Mouse (Mus musculus): ENCODE data around the gene Irs1.

Irs1 gene

DNA sequence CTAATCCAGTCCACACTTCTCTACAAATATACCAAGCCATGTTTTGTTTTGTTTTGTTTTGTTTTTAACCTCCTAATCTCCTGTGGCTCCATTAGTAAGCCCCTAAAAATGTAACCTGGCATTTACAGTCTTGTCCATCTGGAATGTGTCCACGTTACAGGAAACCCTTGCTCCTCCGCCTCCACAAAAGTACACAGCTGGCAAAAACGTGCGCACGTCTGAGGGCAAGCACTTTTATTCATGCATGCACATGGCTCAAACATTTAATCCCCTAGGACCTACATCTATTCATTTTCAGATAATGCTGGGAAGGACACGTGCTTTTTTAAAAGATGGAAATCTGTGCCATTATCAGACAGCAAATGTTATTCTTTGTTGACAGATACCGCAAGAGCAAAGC is 32.9 kb downstream of the Irs1 start:
- no peak for DNase-seq (ENCODE audit: low read depth in 1 of 2, low spot score in 2 of 2)

DNA sequence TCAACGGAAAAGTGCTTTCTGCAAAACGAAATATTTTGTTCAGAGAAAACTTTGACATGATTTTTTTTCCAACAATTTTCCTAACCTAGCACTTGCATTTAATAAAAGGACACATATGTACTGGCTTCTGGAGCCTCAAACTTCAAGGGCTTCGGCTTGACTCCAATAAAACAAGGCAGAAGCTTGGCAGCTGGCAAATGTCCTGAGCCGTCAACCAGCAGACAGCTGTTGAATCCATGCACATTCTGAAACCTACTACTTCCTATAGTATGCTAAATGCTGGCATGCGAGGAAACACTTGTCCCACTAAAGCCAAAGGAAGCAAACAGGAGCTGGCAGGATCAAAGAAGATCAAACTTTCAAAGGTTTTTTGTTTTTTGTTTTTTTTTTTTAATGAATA is 33.8 kb downstream of the Irs1 start:
- DNase-seq (ENCODE audit: low read depth in 1 of 2, low spot score in 2 of 2) = no peak

DNA sequence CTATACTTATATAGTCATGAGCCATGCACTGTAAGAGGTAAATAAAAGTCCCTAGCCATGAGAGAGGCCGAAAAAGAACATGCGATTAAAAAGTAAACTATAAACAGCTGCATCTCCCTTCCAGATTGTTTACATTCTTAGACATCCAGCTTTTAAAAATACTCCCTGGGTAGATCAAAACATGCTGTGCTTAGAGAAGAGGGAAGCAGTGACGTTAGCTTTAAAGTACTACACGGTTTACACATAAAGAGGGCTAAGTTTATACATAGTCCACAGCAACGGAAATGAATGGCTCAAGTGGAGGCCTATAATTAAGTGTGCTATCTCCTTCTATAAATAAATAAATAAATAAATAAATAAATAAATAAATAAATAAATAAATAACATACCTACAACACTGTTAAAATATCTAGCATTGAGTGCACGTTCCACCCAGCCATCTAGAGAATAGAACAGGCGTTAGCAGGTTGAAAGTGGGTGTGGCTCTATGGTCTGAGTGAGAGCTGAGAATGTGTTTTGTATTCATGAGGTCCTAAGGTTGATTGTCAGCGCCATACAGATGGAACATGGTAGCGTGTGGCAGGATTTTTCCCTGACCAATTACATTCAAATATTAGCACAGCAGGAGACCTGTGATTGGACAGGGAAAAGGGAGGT is 37.3 kb downstream of the Irs1 start:
- no peak for DNase-seq (ENCODE audit: low read depth in 1 of 2, low spot score in 2 of 2)

DNA sequence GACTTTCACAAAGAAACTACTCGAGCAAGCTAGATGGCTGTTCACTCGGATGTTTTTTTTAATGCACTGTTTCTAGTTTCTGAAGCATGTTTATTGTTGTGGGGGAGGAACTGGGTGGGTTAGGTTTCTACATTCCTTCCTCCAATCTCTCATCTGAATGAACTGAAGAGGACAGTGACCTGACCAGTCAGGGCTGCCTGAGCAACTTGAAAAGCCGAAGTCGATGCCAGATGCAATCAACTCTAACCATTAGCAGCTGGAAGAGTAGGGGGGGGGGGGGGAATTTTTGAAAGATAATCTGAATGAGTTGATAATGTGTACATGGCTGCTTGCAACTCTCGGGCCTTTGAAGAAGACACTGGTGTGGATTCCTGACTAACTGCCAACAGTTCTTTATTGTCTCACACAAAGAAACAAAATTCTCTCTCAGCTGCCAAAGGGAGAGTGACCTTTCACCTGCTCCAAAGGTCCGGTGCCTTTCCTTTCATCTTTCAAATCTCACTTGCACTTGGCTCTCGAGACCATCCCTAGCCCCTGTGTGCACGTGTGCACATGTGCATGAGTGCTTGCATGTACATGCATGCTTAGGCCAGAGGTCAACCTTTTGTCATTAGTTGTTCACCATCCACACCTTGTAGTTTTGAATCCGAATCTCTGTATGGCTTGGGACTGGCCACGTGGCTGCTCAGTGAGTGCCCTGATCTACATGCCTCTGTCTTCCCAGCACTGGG is 43.8 kb downstream of the Irs1 start:
- DNase-seq (ENCODE audit: low read depth in 1 of 2, low spot score in 2 of 2) = no peak

DNA sequence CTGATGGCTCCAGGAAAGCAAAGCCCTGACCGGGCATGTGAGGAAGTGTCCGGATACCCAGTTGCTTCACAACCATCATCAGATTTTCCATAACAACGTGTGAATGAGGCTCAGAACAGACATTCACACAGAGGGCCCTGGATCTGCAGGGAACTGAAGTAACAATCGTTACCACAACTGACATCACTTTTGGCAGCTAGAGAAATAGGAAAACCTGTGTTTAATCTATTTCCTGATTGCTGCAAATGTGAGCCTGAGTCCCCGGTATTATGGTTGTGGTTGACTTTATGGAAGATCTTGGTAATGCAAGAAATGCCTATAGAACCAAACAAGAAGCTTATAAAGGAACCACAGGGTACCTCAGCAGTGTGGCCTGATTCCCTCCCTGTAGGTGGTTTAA is 46.2 kb downstream of the Irs1 start:
- DNase-seq (ENCODE audit: low read depth in 1 of 2, low spot score in 2 of 2) = no peak

DNA sequence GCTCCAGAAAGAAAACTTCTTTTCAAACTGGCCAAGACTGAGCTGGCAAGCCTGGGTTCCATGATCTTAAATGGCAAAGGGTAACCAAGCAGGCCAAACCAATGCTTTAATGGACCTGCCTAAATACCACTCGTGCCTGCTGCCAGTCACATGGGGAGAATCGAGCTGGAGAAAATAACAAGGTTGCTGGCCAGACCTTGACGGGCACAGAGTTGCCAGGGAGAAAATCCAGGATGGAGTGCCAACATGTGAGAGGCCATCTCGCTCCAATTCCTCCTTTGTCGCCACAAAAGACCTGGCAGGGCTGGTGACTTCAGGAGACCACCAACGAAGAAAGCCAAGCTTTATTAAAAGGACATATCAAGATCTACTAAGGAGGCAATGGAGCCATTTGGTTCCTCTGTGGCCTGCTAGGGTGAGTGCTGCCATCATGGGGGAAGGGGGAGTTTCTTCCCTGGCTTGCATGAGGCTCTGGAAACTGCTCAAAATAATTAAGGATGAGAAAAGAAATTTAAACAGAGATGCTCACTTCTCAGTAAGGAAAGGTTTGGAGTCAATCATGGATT is 47.9 kb downstream of the Irs1 start:
- DNase-seq (ENCODE audit: low read depth in 1 of 2, low spot score in 2 of 2) = no peak

DNA sequence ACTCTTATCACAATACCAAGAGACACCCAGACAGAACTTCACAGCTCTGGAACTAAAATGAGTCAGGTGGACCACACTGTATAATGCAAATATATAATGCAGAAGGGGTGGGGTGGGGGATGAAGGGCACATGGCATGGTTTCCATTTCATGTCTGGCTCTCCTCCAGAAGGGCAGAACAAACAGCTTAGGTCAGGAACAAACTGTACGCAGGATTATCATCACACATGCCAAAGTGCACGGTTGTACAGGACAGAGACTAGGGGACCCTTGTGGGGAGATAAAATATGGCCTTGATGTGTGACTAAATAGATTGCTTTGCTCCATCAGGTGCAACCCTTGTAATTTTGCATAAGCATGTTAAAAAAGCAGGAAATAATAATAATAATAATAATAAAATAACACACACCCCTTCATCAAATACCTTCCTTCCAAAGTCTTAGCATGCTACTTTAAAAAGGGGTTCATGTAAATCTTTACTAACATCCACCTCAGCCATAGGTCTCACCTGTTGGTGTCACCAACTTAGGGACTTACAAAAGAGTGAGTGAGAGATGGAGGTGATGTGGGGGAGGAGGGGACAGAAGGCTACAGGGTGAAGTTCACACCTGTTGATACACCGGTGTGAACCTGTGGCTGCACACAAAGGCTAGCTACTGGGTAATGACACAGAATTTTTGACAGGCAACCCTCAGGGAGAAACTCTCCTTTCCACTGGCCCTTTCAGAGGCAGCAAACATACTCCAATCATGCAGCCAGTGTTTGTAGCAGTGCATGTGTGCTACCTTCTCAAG is 51.6 kb downstream of the Irs1 start:
- DNase-seq (ENCODE audit: low read depth in 1 of 2, low spot score in 2 of 2) = no peak

DNA sequence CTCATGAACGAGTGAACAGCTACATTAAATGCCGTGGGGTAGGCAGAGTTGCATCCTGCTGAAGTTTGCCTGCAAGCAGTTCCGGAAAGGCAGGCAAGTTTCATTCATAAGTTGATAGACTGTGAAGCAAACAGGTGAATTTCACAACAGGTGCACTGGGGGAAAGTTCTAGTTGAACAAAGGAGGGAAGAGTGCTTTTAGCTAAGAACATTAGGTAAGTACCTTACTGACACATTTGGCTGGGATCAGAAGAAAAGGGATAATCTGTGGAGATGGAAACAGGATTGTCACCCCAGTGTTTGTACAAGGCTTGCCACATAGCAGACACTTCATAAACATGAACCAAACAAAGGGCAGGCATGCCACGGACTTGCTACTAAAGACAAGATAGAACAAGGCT is 53.0 kb downstream of the Irs1 start:
- DNase-seq (ENCODE audit: low read depth in 1 of 2, low spot score in 2 of 2) = no peak

DNA sequence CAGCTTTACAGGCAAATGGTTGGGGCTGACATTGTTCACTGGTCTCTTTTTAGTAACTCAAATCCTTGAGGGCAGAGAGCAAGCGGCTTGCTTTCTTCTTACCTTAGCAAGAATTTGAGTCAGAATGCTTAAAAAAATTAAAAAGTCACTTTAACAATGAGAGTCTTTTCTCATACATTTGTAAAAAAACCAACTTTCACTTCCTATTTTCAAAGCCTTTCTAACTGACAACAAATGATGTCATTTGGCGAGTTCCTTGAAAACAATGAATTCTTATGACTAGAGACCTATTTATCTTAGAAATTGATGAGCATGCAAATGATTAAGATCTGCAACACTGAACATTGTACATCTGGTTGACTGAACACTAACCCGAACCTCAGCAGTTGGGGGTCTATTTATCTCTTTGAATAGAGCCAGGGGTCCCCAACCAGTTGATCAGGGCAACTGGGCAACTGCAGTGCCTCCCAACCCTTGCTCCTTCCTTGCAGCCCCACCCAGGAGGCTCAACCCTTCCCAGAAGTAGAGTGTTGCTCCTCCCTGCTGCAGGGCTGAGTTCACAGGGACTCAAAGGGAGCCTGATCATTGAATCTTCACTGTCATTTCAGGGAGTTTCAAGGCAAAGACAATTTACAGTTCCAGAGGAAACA is 55.6 kb downstream of the Irs1 start:
- no peak for DNase-seq (ENCODE audit: low read depth in 1 of 2, low spot score in 2 of 2)

DNA sequence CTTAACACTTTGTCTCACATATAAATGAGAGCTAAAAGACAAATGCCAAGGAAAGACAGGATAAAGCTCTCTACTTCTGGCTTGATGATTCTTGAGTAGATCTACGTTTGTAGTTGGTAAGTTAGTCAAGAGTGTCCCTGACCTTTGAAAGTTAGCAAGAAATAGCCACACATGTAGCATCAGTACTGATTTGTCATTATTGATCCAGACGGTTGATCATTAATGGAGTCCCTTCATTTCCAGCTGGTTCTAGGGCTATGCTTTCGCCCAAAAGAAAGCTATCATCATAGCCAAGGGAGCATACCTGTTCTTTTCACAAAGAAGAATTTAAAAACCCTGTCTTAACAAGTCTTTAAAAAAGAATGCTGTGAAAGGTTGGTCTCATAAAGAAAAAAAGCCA is 56.6 kb downstream of the Irs1 start:
- no peak for DNase-seq (ENCODE audit: low read depth in 1 of 2, low spot score in 2 of 2)

DNA sequence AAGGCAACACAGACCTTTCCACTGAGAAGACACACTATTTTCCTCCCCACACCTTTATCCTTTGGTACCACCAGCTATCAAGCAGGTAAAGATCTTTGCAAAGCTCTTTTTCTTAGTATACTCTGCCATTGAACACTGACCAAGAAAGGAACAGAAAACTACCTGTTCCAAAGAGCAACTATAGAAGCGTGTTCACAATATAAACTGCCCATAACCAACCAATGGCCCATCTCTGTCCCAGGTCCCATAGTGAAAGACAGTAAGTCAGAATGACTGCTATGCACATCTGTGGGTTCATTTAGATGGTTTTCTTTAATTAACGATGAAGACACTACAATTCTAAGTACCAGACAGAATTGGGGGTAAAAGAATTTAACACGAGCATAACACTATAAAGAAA is 58.4 kb downstream of the Irs1 start, which contains the start of gene Gm9747:
Gm9747 (plus strand) TSS at position 301 of the 400 bp plus-strand sequence.
- DNase-seq (ENCODE audit: low read depth in 1 of 2, low spot score in 2 of 2) = no peak

DNA sequence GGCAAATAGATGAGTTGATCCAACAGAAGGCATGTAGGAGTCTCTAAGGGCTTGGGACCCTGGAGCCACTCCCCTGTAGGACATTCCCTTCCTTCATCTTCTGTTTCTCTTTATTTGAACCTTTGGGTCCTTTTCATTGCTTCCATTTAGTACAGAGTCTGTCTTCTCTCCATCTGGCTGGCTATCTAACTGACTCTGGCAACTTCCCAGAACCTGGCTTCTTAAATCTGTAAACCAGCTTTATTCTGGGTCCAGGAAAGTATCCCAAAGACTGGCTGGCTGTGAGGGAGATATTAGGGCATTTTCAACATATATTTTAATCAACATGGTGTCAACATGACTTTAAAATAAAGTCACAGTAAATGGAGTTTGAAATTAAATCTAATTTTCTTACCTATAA is 62.4 kb downstream of the Irs1 start:
- DNase-seq (ENCODE audit: low read depth in 1 of 2, low spot score in 2 of 2) = no peak

DNA sequence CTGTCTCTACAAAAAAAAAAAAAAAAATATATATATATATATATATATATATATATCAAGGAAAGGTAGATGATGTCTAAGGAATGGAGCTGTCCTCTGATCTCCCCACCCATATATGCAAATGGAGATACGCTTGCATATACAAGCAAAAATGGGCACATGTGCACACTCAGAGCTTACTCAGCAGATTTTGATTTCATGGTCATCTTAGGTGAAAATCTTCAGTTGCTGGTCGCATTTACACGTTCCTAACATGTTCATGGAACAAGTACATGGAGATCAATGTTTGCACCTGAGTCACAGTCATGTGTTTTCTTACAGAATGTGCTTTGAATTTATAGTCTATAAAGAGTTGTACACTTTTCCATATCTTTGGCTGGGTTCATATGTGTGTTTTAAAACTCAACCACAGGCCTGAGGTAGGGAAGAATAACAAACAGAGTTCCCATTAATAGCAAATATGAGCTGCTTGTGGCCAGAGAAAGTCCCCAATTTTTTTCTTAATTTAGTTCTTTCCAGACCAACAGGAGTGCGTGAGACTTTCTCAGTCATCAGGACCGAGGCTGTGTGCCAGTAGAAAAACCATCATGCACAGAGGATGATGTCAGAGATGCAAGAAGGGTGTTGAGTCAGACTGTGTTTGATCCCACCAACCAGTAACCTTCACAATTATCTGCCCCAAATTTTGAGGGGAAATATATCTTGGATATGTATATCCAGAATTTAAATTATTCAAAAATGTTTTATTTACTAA is 68.0 kb downstream of the Irs1 start:
- DNase-seq (ENCODE audit: low read depth in 1 of 2, low spot score in 2 of 2) = no peak

DNA sequence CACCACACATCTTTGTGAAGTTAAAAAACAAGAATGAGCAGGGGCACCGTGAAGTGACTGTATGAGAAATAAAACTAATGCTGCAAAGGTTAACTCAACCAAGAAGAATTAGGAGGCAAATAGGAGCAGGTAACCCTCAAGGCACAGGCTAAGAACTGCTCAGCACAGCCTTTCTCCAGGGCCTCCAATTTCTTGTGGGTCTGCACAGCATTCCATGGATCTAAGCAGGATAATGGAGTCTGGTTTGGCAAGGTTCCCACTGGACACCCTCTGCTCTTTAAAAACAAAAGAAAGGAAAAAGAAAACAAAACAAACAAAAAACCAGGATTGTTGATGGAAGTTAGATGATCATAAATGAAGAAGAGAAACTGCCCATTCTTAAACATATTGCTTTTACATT is 69.8 kb downstream of the Irs1 start:
- no peak for DNase-seq (ENCODE audit: low read depth in 1 of 2, low spot score in 2 of 2)

DNA sequence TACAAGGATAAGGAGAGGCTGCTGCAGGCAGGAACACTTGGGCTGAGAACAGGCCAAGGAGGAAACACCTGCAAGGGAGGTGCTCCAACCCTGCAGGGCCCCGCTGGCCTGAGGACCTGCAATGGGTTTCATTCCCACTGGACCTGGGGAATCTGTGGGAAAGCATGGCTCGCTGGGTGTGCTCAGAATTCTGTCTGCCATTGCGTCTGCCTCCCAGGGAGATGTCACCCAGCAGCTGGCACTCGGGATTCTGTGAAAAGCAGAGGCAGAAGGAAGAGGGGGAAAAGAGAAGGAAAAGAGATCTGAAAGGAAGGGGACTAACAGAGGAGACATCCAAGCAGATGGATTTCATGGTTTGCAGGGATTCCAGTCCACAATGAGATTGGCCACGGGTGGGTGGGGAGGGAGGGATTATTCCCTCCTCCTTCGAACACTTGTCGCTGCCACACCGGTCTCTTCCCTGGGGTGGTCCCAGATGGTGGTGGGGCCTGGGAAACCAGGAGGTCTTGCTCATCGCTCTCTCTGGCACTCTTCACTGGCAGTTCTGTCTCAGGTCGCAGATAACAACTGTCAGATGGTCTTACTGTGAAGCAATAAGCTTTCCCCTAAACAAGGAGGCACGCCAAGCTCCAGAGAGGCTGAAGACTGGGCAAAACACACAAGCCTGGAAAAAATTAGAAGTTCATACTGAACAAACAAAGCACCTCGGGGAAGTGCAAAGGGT is 70.4 kb downstream of the Irs1 start:
- DNase-seq (ENCODE audit: low read depth in 1 of 2, low spot score in 2 of 2) = no peak

DNA sequence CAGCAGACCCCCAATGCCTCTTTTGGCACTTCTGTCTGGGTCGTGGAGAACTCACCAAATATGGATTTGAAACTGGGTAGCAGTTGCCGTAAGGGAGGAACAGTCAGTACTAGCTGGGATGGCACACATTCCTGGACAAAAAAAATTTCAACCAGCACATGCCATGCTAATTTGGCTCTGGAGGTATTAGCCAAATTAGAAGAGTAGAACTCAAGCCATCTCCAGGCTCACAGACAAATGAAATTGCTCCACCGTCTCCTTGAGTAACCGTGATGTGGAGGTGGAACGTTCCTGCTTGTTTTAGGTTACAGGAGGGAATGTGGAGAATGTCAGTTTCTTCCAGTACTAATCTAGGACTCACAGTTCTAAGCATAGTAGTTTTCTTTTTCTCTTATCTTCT is 83.7 kb downstream of the Irs1 start:
- DNase-seq (ENCODE audit: low read depth in 1 of 2, low spot score in 2 of 2) = no peak

DNA sequence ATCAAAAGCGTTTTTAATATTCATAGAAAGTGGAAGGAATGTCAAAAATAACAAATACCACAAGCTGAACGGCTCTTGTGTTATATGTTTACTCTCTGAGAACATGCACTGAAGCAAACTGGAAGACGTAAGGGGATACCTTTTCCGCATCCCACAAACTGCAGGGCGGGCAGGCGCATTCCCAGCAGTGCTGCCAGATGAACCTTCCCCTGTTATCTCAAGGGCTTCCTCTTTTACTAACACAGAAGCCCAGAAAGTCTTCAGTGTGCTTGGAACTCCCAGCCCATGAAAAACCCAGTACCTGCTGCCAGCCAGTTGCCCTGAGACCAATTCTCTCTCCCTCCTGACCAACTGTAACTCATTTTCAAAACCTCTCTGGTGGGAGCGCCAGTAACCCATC is 90.6 kb downstream of the Irs1 start:
- no peak for DNase-seq (ENCODE audit: low read depth in 1 of 2, low spot score in 2 of 2)

DNA sequence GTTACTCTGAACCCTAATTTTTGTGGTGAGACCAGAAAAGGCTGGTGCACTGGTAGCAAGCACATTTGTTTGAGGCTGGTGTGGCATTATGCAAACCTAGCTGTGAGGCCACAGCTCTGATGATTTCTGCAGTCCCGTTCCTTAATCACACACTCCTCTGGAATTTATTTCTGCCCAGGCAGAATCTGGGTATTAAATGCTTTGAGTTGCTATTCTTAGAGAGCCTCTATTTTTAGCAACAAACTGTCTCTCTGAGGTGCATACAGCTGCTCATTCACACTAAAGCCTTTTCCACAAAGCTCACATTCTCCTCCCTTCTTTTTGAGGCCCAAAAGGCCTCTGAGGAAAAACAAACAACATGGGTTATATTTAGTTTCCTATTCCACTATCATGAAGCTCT is 91.3 kb downstream of the Irs1 start:
- DNase-seq (ENCODE audit: low read depth in 1 of 2, low spot score in 2 of 2) = no peak

DNA sequence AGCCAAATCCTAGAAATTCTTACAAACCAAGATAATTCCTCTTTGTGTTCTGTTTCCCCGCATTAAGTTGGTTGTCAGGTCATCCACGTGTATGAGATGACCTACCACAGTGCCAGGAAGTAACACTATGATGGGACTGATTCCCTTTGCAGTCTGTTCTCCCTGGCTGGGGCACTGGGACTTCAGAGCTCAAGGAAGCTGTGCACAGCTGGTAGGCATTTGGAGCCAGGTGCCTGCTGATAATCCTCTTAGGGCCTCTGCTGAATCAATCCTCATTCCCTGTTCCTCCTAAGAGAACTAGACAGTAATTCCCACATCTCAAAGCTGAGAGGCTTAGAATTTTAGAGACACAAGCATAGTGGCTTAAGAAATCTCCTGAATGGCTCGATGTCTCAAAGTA is 99.6 kb downstream of the Irs1 start:
- no peak for DNase-seq (ENCODE audit: low read depth in 1 of 2, low spot score in 2 of 2)

DNA sequence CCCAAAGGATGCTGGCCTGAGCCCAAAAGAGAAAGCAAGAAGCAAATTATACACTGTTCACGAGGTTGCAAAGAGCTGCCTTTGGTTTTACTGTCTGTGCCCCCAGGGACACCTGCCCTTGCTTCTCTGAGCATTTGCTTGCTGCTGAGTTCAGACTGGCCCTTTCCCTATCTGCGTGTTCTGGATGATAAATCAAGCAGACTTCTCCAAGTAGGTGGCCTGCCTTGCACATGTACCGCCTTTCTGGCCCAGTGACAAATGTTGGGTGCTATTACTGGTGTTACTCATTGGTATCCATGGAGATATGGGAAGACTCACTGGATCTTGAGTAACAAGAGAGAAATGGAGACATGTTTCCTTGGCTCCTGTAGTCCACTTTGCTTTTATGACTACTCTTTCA is 101.7 kb downstream of the Irs1 start:
- no peak for DNase-seq (ENCODE audit: low read depth in 1 of 2, low spot score in 2 of 2)

Measured in monocyte, adult 2 months (primary cell).